Mouse (Mus musculus): Measurements from ENCODE around the gene Arl6ip4. TPM values are rescaled to one million over a fixed set of nuclear protein-coding genes. Genes with fewer than 3 reads are reported as not detected.

Gene Arl6ip4
- polyA plus RNA-seq, 1 experiment: 141 TPM

DNA sequence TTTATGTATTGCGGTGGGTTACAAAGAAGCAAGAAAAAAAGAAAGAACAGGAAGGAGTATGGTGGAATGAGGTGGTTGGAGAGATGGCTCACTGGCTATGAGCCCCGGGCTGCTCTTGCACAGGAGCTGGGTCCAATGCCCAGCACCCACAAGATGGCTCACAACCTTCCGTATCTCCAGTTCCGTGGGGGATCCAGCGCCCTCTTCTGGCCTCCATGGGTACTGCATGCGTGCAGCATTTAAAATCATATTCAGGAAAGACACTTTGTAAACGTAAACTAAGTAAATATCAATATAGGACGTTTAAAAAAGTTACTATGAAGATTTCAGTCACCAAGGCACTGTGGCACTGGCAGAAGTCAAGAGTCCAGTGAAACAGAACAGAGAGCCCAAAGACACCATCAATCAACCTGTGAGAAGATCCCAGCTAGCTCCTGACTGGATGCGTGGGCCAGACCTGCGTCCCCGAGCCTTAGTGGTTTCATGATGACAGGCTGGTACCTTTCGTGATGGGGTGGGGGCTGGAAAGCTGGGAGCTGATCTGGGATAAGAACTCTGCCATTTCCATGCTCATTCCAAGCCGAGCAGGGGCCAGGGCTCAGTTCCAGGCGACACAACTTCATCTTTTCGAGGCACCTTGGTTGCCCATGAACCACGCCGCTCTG lies 4.7 kb upstream of the Arl6ip4 start:
- peaks cover 41% of the 10 kb centered on the region for H3K4me1 ChIP-seq
- H3K27me3 ChIP-seq (replicated peaks): no peaks in the 10 kb centered on the region
- no peaks in the 10 kb centered on the region for H3K9me3 ChIP-seq
- TF ChIP-seq GATA1 (IDR thresholded peaks at IDR 0.05; ENCODE audit: borderline replicate concordance, low read length) (no peak), FLI1 (IDR thresholded peaks at IDR 0.05; ENCODE audit: low read length) (no peak)
- H3K36me3 ChIP-seq (replicated peaks; ENCODE audit: low read length): peaks cover 17% of the 10 kb centered on the region
- peak overlapping the region; percentile 97 for H3K4me3 ChIP-seq (replicated peaks)

DNA sequence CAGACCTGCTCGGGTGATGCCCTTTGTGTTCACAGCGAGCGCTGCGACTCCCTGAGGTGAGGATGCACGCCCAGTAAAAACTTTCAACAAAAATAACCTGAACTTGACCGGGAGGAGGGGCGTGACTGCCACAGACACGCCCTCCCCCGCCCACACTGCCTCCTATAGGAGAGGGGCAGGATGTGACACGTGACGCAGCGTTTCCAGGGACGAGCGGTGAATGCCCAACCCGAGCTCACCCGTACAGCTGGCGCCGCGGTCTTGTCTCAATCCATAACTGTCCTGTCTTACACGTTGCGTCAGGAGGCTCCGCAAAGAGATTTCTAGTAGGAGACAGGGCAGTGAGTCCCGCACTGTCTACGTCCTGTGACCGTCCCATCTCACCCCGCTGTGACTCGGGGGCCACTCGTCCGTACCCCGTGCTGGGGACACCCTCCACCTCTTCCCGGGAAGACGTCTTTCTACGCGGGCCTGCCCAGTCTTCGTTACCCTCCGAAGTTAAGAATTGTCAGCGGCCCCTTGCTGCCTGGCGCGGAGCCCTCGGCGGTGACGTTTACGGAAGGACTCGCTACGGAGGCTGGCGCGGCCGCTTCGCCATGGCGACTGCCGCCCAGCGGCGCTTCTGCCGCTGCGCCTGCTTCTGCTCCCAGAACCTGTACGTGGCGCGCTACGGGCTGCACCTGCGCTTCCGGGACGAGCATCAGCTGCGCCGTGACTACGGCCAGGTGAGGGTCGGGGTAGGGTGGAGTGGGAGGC lies 4.0 kb upstream of the Arl6ip4 start, which contains the start of gene Ogfod2:
Gene Ogfod2, plus strand, starts transcription at position 556 of the 756 bp plus-strand sequence.
- Histone ChIP-seq H3K9me3 (no peaks in the 10 kb centered on the region), H3K36me3 (replicated peaks; ENCODE audit: low read length) (peaks cover 19% of the 10 kb centered on the region), H3K4me3 (replicated peaks) (peak within 1 kb of the TSS; percentile 97), H3K27me3 (replicated peaks) (no peaks in the 10 kb centered on the region), H3K4me1 (peaks cover 48% of the 10 kb centered on the region)
- TF ChIP-seq FLI1 (IDR thresholded peaks at IDR 0.05; ENCODE audit: low read length) (no peak), GATA1 (IDR thresholded peaks at IDR 0.05; ENCODE audit: borderline replicate concordance, low read length) (no peak)

DNA sequence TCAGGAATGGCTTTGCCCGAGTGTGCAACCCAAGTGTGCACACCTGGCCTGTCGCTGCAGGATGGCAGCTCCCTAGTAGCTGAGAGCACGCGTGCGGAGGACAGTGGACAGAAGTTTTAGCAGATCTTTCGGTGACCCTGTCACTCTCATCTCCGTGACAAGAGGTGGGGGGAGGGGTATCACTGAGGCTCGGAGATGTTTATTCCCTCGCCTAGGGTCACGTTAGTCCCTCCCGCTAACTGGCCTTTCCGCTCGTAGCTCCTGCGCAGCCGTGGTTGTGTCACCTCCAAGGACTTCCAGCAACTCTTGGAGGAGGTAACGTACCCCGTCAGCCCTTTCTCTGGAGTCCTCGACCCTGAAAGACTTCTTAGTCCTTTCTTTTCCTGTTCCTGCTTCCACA lies 3.4 kb upstream of the Arl6ip4 start:
- no peak for TF ChIP-seq FLI1 (IDR thresholded peaks at IDR 0.05; ENCODE audit: low read length)
- Histone ChIP-seq H3K4me3 (replicated peaks) (peak overlapping the region; percentile 97), H3K9me3 (no peaks in the 10 kb centered on the region), H3K36me3 (replicated peaks; ENCODE audit: low read length) (peaks cover 26% of the 10 kb centered on the region), H3K27me3 (replicated peaks) (no peaks in the 10 kb centered on the region), H3K4me1 (peaks cover 54% of the 10 kb centered on the region)

DNA sequence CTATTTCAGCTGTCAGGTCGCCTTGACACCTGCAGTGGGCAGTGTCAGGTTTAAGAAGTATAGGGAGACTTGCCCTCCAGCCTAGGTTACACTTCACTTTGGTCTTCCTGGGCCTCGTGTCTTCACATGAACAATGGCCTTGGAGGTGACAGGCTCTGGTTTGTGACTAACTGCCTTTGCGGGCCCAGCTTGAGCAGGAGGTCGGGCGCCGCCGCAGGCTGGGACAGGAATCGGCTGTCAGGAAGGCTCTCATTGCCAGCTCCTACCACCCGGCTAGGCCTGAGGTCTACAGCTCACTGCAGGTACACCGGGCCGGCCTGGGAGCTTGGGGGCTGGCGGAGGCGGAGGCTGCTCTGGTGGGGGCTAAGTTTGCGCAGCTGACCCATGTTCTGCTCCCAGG lies 2.9 kb upstream of the Arl6ip4 start:
- Histone ChIP-seq H3K4me3 (replicated peaks) (peak overlapping the region; percentile 97), H3K27me3 (replicated peaks) (no peaks in the 10 kb centered on the region), H3K9me3 (no peaks in the 10 kb centered on the region), H3K4me1 (peaks cover 59% of the 10 kb centered on the region), H3K36me3 (replicated peaks; ENCODE audit: low read length) (peaks cover 31% of the 10 kb centered on the region)
- TF ChIP-seq FLI1 (IDR thresholded peaks at IDR 0.05; ENCODE audit: low read length) (no peak), GATA1 (IDR thresholded peaks at IDR 0.05; ENCODE audit: borderline replicate concordance, low read length) (no peak)

DNA sequence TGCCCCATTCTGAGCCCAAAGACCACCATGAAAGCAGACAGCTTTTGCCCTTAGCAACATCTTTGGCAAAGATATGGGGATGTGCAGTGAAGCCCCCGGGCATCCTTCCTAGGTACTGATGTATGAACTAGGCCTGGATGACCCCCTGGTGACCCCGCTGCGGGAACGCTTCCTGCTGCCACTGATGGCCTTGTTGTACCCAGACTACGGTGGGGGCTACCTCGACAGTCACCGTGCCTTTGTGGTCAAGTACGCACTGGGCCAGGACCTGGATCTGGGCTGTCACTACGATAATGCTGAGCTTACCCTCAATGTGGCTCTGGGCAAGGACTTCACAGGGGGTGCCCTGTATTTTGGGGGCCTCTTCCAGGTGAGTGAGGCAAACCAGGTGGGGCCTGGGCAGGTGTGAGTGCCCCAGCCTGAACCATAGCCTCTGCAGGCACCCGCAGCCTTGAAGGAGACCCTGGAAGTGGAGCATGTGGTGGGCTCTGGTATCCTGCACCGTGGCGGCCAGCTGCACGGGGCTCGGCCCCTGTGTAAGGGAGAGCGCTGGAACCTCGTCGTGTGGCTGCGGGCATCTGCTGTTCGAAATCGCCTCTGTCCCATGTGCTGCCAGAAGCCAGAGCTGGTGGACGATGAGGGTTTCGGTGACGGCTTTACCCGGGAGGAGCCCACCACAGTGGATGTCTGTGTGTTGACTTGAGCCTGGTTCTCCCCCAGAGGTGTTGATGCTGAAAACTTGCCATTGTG lies 1.4 kb upstream of the Arl6ip4 start:
- Histone ChIP-seq H3K9me3 (no peaks in the 10 kb centered on the region), H3K4me3 (replicated peaks) (peak overlapping the region; percentile 93), H3K4me1 (peaks cover 73% of the 10 kb centered on the region), H3K36me3 (replicated peaks; ENCODE audit: low read length) (peaks cover 45% of the 10 kb centered on the region), H3K27me3 (replicated peaks) (no peaks in the 10 kb centered on the region)
- TF ChIP-seq GATA1 (IDR thresholded peaks at IDR 0.05; ENCODE audit: borderline replicate concordance, low read length): no peak
- TF ChIP-seq FLI1 (IDR thresholded peaks at IDR 0.05; ENCODE audit: low read length): no peak

DNA sequence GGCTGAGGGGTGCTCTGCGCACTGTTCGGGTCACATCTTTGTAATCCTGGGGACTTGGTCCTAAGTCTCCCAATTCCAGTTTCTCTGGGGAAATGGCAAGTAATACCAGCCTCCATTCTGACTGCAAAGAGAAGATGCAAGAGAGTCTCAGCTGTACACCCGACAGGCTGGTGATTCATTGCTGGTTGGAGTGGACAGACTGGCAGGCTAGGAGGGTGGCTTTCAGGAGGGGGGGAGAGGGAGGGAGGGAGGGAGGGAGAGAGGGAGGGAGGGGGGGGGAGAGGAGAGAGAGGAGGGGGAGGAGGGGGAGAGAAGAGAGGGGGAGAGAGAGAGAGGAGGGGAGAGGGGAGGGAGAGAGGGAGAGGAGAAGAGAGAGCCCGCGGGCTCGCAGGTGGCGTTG lies 358 bp upstream of the Arl6ip4 start:
- H3K27me3 ChIP-seq (replicated peaks): no peaks in the 10 kb centered on the region
- TF ChIP-seq FLI1 (IDR thresholded peaks at IDR 0.05; ENCODE audit: low read length): no peak
- no peak for TF ChIP-seq GATA1 (IDR thresholded peaks at IDR 0.05; ENCODE audit: borderline replicate concordance, low read length)
- peaks cover 76% of the 10 kb centered on the region for H3K4me1 ChIP-seq
- H3K9me3 ChIP-seq: no peaks in the 10 kb centered on the region
- H3K4me3 ChIP-seq (replicated peaks): peak overlapping the region; percentile 93
- peaks cover 56% of the 10 kb centered on the region for H3K36me3 ChIP-seq (replicated peaks; ENCODE audit: low read length)

DNA sequence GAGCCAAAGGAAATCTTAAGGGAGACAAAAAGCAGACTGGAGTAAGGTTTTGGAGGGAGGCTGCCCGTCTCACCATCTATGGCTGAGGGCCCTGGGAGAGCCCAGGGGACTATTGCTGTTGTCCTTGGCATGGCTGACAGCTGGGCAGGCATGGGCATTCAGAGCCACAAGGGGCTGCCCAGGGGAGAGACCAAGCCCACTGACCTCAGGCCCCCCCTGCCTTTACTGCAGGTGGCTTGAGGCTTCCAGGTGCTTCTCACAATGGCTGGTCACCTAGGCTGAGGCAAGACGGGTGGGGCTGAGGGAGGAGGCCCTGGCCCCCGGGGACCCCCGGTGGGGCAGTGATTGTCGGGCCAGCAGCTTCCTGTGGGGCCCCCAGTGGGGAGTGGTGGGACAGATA lies 3.3 kb downstream of the Arl6ip4 start:
- no peaks in the 10 kb centered on the region for H3K9me3 ChIP-seq
- TF ChIP-seq FLI1 (IDR thresholded peaks at IDR 0.05; ENCODE audit: low read length): no peak
- H3K4me3 ChIP-seq (replicated peaks): no peak overlapping the region
- H3K27me3 ChIP-seq (replicated peaks): no peaks in the 10 kb centered on the region
- H3K36me3 ChIP-seq (replicated peaks; ENCODE audit: low read length): peaks cover 85% of the 10 kb centered on the region
- H3K4me1 ChIP-seq: peaks cover 50% of the 10 kb centered on the region

DNA sequence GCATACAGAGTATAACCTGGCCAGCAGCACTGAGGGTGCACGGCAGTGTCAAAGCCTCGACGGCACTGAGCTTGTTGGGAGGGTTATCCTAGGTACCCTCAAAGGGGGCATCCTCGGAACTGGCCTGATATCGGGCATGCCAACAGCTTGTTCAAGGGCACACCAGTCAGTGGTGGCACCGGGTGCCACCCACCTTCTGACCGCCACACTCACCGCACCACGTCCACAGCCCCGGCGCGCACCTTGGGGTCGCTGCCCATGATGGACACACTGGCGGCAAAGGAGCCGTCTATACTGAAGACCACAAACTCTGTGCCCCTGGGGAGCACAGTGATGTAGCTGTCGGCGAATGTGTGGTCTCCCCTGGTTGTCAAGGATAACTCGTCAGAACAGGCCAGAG lies 6.5 kb downstream of the Arl6ip4 start:
- Histone ChIP-seq H3K27me3 (replicated peaks) (no peaks in the 10 kb centered on the region), H3K4me3 (replicated peaks) (no peak overlapping the region), H3K36me3 (replicated peaks; ENCODE audit: low read length) (peaks cover 100% of the 10 kb centered on the region), H3K9me3 (no peaks in the 10 kb centered on the region), H3K4me1 (peaks cover 32% of the 10 kb centered on the region)
- TF ChIP-seq FLI1 (IDR thresholded peaks at IDR 0.05; ENCODE audit: low read length): no peak
- TF ChIP-seq GATA1 (IDR thresholded peaks at IDR 0.05; ENCODE audit: borderline replicate concordance, low read length): no peak

DNA sequence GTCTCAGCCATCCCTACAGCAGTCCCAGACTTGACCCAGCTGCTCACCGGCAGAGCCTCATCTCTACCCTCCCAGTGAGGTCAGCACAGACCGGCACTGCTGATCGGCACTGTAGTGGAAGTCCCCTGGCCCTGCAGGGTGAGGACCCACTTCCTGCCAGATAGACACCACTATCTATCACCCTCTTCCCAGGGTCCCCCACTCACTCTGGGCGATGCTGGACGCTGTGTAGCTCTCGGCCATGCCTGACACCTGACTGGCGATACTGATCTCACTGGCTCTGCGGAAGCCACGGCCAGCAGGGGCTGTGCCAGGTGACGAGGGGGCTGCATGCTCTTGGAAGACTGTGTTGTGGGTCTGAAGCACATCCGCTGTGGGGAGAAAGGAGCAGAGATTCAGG lies 9.2 kb downstream of the Arl6ip4 start:
- Histone ChIP-seq H3K4me3 (replicated peaks) (no peak overlapping the region), H3K36me3 (replicated peaks; ENCODE audit: low read length) (peaks cover 100% of the 10 kb centered on the region), H3K9me3 (no peaks in the 10 kb centered on the region), H3K27me3 (replicated peaks) (no peaks in the 10 kb centered on the region), H3K4me1 (peaks cover 9% of the 10 kb centered on the region; the same call in 1 of the 2 replicates)
- no peak for TF ChIP-seq FLI1 (IDR thresholded peaks at IDR 0.05; ENCODE audit: low read length)
- no peak for TF ChIP-seq GATA1 (IDR thresholded peaks at IDR 0.05; ENCODE audit: borderline replicate concordance, low read length)

DNA sequence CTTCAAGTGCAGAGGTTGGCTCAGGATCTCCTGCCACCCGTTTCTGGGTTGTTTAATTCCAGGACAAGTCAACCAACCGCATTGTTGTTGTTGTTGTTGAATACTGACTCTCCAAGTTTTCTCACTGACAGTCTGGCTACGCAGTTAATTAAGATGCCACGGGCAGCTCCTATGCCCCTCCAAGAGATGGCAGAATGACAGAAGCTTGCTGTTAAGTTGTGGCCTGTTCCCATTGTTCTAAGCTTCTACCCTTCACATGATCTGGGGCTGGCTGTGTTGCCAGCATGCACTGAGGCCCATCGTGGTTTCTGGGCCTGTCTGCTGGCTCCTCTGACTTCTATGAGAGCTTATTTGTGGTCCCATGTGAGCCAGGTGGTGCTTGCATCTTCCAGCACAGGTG lies 18.4 kb downstream of the Arl6ip4 start:
- peaks cover 100% of the 10 kb centered on the region for H3K36me3 ChIP-seq (replicated peaks; ENCODE audit: low read length)
- H3K4me3 ChIP-seq (replicated peaks): no peak overlapping the region
- TF ChIP-seq FLI1 (IDR thresholded peaks at IDR 0.05; ENCODE audit: low read length) (no peak), GATA1 (IDR thresholded peaks at IDR 0.05; ENCODE audit: borderline replicate concordance, low read length) (no peak)
- no peaks in the 10 kb centered on the region for H3K27me3 ChIP-seq (replicated peaks)
- peaks cover 9% of the 10 kb centered on the region; the same call in 1 of the 2 replicates for H3K4me1 ChIP-seq
- no peaks in the 10 kb centered on the region for H3K9me3 ChIP-seq
